Comparison of ENCODE assay signal across 29 mouse cellular contexts in genomic region chr11:51298691-51299090, GRCm38 (mm10). TPM values are rescaled to one million over a fixed set of nuclear protein-coding genes. Genes with fewer than 3 reads are reported as not detected.
A peak's percentile ranks its signal among the peaks of the same experiment; 100 is the strongest.
DNase-seq lines count a peak whose midpoint lies in the region; ATAC-seq and TF ChIP-seq lines count a peak whose summit lies in the region.
"Had no signal": no experiment of that assay in that cellular context is flagged by ENCODE, and none has a peak within 500 bp of the region (broad histone marks: within the 10 kb centered on the region; RNA-seq: fewer than 3 reads in every experiment).

No protein-coding gene starts in this region.

- 0 out of 2 replicates have a peak, but pooled peaks cover 3% of the 10 kb centered on the region for H3K4me1 ChIP-seq in kidney, postnatal 0 days (replicated peaks; ENCODE audit: insufficient read depth, low read length)
- H3K4me1 ChIP-seq: forebrain, embryonic 12.5 days; forebrain, embryonic 15.5 days had no signal

- no peak overlapping the region for H3K27ac ChIP-seq in kidney, postnatal 0 days
- H3K27ac ChIP-seq: embryonic facial prominence, embryonic 10.5 days; embryonic facial prominence, embryonic 13.5 days; forebrain, embryonic 12.5 days; forebrain, embryonic 15.5 days; heart, adult 2 months; intestine, embryonic 15.5 days had no signal

- no peak for TF ChIP-seq CTCF in kidney, postnatal 0 days (IDR thresholded peaks at IDR 0.05; ENCODE audit: low read depth)

- no peaks in the 10 kb centered on the region for H3K9me3 ChIP-seq in kidney, postnatal 0 days (replicated peaks; ENCODE audit: low read length)
- H3K9me3 ChIP-seq: embryonic facial prominence, embryonic 10.5 days; forebrain, embryonic 12.5 days; forebrain, embryonic 15.5 days; intestine, embryonic 15.5 days had no signal

- no peak overlapping the region for H3K4me3 ChIP-seq in kidney, postnatal 0 days (replicated peaks; ENCODE audit: low read depth, low read length)
- H3K4me3 ChIP-seq: embryonic facial prominence, embryonic 10.5 days; embryonic facial prominence, embryonic 13.5 days; erythroblast, embryonic 14.5 days; forebrain, embryonic 12.5 days; forebrain, embryonic 15.5 days; heart, adult 2 months; intestine, embryonic 15.5 days had no signal

- H3K9ac ChIP-seq in kidney, postnatal 0 days (ENCODE audit: low read depth, low read length), result no peak overlapping the region
- H3K9ac ChIP-seq: embryonic facial prominence, embryonic 13.5 days; forebrain, embryonic 12.5 days; forebrain, embryonic 15.5 days; intestine, embryonic 15.5 days had no signal

- H3K36me3 ChIP-seq in kidney, postnatal 0 days (ENCODE audit: insufficient read depth, low read length), result no peaks in the 10 kb centered on the region
- H3K36me3 ChIP-seq: forebrain, embryonic 12.5 days; forebrain, embryonic 15.5 days; intestine, embryonic 15.5 days had no signal

- DNase-seq in adrenal gland, adult 8-10 months, result peak; percentile 62
- no peak for DNase-seq in adrenal gland, postnatal 4 days (ENCODE audit: low spot score in 2 of 2)
- no peak for DNase-seq in kidney, postnatal 0 days (ENCODE audit: low spot score)
- DNase-seq in kidney, postnatal 4 days, result no peak
- DNase-seq in adrenal gland, postnatal 14 days, result peak; percentile 45
- no peak for DNase-seq in right cerebral cortex, postnatal 4 days
- DNase-seq: cerebellum, adult 11-12 months; cerebellum, adult 8-10 months; cerebellum, postnatal 10 days; cerebellum, postnatal 36 days; embryo, embryonic 11 days; gastrocnemius, postnatal 25 days; heart, adult 2 months; heart, postnatal 4 days; kidney, adult 11 months; kidney, adult 8-10 months had no signal

- no peak overlapping the region for H3K4me2 ChIP-seq in kidney, postnatal 0 days (ENCODE audit: low read length)
- H3K4me2 ChIP-seq: embryonic facial prominence, embryonic 13.5 days; forebrain, embryonic 12.5 days; forebrain, embryonic 15.5 days; heart, embryonic 11.5 days; intestine, embryonic 15.5 days had no signal

- ATAC-seq in kidney, postnatal 0 days (replicated peaks; ENCODE audit: low FRiP score, low read depth), result 0 out of 2 replicates have a peak, but pooled peaks have one; percentile 33
- ATAC-seq: CD4-positive, CD25-positive, alpha-beta regulatory T cell, adult 4 months; forebrain, embryonic 15.5 days; hindbrain, embryonic 16.5 days; intestine, embryonic 15.5 days had no signal

- no peaks in the 10 kb centered on the region for H3K27me3 ChIP-seq in kidney, postnatal 0 days (ENCODE audit: insufficient read depth, low read length)
- H3K27me3 ChIP-seq: embryonic facial prominence, embryonic 13.5 days; forebrain, embryonic 12.5 days; forebrain, embryonic 15.5 days; intestine, embryonic 15.5 days had no signal

- WGBS in kidney, postnatal 0 days, result 87% methylated on average over 4 of the region's 4 CpGs

RNA-seq across cellular contexts. Expression of gene Col23a1, which starts 9.0 kb away (rescaled TPM):
- total RNA-seq in adrenal gland, adult 8-10 months (2022), result 10 to 100 TPM in 2 of 4 experiments, 1 to 10 TPM in 2; 2.3 to 14.3 (median 6.9) TPM
- total RNA-seq in adrenal gland, postnatal 4 days (2021), result 10 to 100 TPM; 23.3 to 26.0 TPM
- 6.0 and 6.8 TPM in 2 replicates for polyA plus RNA-seq in kidney, postnatal 0 days (2015; fragmentation: Nextera tagmentation; extraction: Ambion mirVana)
- 7.2 and 7.5 TPM in 2 replicates for total RNA-seq in adrenal gland, postnatal 14 days (2021)
- polyA plus RNA-seq: erythroblast, embryonic 14.5 days had no signal

RNA-seq across cellular contexts. Expression of gene BC049762, which starts 35.8 kb away (rescaled TPM):
- under 1 TPM in 3 of 4 experiments, not detected in 1; 0.49 to 0.66 (median 0.54) TPM for total RNA-seq in adrenal gland, adult 8-10 months (2022)
- under 1 TPM; 0.37 to 0.59 TPM for total RNA-seq in adrenal gland, postnatal 4 days (2021)
- 0.74 and 1.0 TPM in 2 replicates for polyA plus RNA-seq in kidney, postnatal 0 days (2015; fragmentation: Nextera tagmentation; extraction: Ambion mirVana)
- 0.64 and 0.93 TPM in 2 replicates for total RNA-seq in adrenal gland, postnatal 14 days (2021)
- total RNA-seq: gastrocnemius, adult 8-10 months; gastrocnemius, postnatal 25 days; heart, postnatal 4 days; MEL had no signal
- polyA plus RNA-seq: cortical plate, adult 2 months; erythroblast, embryonic 14.5 days; forebrain, embryonic 12.5 days; heart, embryonic 14.5 days had no signal

RNA-seq across cellular contexts. Expression of gene Clk4, which starts 37.2 kb away (rescaled TPM):
- 100 to 1,000 TPM in 2 of 4 experiments, 10 to 100 TPM in 2; 68.4 to 151 (median 112) TPM for total RNA-seq in adrenal gland, adult 8-10 months (2022)
- total RNA-seq in adrenal gland, postnatal 4 days (2021), result 100 to 1,000 TPM; 108 to 122 TPM
- polyA plus RNA-seq in kidney, postnatal 0 days (2015; fragmentation: Nextera tagmentation; extraction: Ambion mirVana), result 90.0 and 96.8 TPM in 2 replicates
- 78.3 and 92.0 TPM in 2 replicates for total RNA-seq in adrenal gland, postnatal 14 days (2021)

Comparison
In these comparisons a context has a peak if more than half of its experiments do, and no peak if none do; other contexts are left out.
1. DNase-seq: peak in adrenal gland, adult 8-10 months (single experiment) and adrenal gland, postnatal 14 days (single experiment); none in adrenal gland, postnatal 4 days (0 of 2), kidney, postnatal 0 days (single experiment), kidney, postnatal 4 days (0 of 2) and right cerebral cortex, postnatal 4 days (single experiment).